Mouse (Mus musculus) heart, postnatal 0 days (tissue): ENCODE measurements around the gene Reep3.

Source experiments
- CTCF ChIP-seq: IDR thresholded peaks from 2 replicates; pipeline ENCODE4 v1.5.1; 2016; ENCODE audit warnings: antibody characterized with exemption, control low read depth, low read depth
- EP300 ChIP-seq: IDR thresholded peaks from 2 replicates; pipeline ENCODE4 v1.6.1; 2016; ENCODE audit warnings: antibody characterized with exemption, low read depth

DNA sequence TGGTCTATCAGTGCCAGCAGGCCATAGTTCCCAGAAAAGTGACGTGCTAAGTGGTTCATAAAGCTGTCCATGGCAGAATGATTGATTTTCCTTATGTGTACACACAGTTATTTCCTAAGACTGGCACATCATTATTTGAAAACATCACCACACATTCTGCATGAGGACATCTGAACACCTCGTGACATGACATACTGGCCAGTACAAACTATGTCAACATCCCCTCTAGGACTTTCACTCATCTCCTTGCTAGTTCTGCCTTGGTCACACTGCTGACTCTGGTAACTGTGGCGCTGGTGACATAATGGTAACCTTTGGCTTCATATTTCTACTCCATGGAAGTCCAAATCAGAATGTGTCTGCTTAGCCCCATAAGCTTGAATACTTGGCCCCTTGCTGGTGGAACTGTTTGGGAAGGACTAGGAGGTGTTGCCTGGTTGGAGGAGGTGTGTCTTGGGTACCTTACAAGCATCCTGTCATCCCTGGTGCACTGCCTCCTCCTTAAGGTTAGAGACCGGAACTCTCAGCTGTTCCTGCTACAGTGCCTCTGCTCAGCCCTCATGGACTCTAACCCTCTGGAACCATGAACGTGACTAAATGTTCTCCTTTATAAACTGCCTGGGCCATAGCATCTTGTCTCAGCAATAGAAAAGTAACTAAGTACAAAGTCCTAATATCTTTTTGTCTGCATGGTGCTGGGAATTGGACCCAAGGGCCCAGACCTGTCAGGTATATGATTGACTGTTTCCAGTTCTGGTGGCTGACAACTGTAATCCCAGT is 9.1 kb downstream of the Reep3 start:
- no peak for TF ChIP-seq CTCF
- no peak for TF ChIP-seq EP300
